Mouse (Mus musculus) retina, postnatal 1 day (tissue): ENCODE data around the gene Cstad.

ENCODE experiments used
- DNase-seq: peaks from one replicate; pipeline ENCODE4 v3.0.0-alpha.2; 2012

Gene Cstad

DNA sequence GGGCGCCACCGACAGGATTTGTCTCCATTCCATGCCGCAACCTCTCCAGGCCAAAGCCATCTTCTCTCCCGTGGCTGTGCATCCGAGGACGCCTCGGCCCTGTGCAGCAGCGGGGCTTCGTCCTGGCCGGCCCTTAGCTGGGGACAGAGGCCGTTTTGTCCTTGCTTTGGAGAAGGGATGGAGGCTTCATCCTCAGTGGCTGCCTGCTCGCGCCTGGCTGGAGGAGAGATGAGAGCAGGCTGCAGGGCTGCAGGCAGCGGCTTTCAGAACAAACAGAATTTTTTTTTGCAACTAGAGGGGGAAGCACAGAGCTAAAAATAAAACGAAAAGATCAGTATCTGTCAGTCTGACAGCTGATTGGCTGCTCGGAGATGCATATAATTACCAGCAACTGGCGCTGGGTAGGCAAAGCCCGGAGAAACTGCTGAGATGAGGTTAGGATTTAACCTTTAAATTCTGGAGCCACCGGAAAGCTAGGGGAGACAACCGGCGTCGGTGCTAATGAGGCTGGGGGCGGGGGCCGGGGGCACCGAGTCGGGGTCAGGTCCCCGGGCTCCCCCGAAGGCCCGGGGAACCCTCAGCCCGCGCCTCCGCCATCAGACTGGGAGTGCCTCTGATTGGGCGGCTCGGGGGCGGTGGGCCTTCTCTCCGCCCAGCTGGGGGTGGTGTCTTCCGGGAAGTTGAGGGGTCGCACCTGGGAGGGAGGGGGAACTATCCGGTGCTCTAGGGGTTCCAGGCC is at the start of gene Cstad:
TSS of gene Cstad (plus strand) at position 400 of the 739 bp plus-strand sequence.
- DNase-seq: peak; percentile 85

DNA sequence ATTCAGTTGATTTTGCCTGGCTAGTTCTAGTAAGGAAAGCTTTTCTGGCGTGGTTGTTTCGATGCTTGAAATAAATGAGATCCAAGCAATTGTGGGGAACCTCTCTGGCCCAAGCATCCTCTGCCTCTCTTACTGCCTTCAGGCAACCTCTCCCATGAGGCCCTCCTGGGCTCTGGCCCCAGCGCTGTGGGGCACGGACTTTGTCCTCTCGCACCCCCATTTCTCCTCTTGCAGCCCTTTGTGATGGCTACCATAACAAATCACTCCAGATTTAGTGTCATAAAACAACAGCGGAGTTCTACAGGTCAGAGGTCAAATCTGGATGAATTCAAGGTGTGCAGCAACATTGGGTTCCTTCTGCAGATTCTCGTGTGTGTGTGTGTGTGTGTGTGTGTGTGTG is 49.1 kb upstream of the Cstad start:
- DNase-seq: no peak

DNA sequence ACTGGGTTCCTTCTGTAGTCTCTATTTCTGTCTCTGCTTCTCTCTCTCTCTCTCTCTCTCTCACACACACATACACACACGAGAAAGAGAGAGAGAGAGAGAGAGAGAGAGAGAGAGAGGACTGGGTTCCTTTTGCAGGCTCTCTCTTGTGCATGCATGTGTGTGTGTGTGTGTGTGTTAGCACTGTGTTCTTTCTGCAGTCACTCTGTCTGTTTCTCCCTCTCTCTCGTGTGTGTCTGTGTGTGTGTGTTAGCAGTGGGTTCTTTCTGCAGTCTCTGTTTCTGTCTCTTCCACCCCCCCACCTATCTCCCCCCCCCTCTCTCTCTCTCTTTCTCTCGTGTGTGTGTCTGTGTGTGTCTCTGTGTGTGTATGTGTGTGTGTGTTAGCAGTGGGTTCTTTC is 48.6 kb upstream of the Cstad start:
- peak; percentile 21 for DNase-seq

DNA sequence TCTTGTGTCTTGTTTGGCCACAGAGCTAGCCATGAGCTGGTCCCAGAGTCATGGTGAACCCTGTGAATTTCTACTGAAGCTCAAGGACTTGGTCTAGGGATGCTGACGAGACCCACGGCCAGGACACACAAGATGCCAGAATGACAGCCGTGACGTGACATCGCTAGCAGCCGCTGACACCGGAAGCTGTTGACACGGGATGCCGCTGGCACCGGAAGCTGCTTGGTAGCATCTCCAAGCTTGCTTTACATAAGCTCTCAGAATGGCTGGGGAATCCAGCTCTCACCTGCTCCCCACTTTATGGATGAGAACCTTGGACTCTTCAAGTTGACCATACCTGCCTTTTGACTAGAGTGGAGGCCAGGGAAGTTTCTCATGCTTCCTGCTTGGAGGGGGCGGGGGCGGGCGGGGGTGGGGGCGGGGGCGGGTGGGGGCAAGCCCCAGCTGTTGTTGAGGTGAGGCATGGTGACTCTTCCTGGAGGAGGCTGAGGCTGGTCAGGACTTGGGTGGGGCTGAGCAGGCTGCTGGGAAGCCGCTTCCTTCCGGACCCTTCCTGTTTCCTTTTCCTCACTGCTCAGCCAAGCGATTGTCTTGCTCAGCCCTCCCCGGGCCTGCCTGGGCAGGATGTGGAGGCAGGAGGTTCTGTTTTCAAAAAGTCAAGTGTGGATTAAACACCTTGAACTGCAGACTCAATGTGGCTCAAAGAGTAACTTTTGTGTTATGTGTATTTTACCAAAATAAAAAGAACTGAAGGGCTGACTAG is 47.2 kb upstream of the Cstad start:
- no peak for DNase-seq

DNA sequence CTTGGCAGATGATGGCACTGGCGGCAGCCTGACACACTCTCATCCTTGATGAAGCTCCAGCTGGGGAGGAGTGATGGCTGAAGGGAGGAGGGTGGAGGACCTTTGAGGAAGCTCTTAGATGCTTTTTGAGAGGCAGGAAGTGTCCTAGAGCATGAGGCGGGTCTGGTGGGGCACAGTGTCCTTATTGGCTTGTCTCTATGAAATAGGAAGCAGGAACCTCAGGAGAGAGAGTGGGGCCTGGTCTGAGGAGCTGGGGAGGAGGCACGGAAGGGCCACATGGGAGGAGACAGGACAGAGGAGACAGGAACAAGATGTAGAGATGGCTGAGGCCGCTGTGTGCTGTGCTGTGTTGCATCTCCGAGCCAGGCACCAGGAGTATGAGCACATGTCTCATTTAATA is 43.3 kb upstream of the Cstad start:
- DNase-seq: no peak

DNA sequence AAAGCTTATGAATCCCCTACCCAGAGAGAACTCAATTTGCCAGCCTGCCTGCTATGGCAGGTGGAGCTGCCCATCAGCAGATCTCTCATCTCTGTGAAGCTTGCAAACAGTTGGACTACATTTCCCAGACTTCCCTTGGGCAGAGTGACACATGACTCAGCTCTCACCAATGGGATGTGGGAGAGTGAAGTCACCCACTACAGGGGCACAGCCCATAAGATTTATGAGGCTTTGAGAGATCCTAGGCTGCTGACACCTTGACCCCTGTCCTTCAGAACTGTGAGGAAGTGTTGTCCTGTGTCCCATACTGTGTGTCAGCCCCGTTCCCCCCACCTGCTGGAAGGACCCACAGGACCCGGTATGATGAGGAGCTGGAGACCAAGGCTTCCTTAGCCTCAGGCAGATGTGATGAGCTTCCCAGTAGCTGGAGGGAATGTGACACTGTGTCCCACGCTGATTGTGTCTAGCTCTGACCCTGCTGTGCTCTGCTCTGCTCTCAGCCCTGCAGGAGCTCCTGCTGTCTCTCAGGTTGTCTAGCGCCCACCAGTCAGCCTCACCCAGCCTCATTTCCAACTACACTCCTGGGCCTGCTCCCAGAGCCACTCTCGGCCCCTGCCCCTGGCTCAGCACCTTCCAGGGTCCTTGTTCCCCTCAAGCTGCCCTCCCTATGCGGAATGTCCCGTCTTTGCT is 40.8 kb upstream of the Cstad start:
- peak; percentile 88 for DNase-seq

DNA sequence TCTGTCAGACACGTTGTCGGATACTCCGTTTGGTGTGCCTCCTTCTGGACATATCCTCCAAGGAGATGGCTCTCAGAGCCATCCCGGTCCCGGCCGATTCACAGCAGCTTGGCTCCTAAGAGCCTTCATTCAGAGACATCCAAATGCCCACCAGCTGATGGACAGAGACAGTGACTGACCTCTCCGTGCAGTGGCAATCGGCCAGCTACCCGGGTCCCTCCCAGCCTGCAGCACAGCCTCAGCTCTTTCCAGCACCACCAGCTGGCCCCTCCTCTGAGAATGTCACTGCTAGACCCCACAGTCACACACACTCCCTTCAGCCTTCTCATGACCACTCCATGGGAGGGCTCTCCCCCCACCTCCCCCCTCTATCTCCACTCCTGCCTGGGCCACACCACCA is 39.6 kb upstream of the Cstad start:
- no peak for DNase-seq

DNA sequence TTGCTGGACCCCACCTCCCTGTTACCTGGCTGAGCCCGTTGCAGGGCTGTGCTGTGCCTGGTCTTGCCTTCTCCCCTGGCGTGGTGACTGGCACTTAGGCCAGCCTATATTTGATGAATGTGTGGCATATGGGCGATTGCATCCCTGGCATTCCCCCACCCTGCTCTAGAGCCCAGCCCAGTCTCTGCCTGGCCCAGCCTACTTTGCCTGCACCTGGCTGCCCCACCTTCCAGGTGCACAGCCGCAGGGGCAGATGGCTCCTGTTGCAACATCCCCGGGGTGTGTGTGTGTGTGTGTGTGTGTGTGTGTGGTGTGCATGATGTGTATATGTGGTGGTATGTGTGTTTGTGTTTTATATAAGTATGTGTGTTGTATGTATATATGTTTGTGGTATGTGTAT is 38.3 kb upstream of the Cstad start:
- DNase-seq: no peak

DNA sequence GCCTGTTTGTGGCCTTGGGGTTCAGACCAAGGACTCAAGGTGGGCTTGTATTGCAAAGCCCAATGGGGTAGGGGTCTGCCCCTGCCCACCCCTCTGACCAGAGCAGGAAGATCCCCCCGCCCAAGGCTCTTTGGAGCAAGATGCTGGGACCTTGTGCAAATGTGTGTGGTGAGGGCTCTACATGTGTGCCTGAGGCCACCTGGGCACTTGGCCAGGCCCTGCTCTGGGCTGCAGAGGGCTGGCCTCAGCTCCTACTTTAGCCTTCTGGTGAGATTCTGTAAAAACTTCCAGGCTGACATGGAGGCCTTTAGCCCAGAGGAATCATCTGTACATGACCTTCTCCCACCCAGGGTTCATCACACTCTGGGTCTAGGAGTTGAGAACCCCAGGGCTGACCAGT is 35.3 kb upstream of the Cstad start:
- DNase-seq: no peak

DNA sequence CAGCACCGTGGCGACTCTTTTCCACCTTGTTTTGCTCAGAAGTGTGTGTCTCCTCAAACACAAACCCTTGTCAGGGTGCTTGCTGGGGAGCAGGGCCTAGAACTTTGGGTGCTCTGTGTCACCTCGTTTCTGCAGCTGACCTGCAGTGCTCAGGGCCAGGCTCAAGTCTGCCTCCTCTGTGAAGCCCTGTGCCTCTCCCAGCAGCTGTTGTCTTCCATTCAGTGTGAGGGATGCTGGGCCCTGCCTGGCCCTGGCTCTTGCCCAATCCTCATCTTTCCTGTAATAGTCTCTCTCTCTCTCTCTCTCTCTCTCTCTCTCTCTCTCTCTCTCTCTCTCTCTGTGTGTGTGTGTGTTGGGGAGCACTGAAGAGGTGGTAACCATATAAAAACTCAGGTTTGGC is 32.3 kb upstream of the Cstad start:
- no peak for DNase-seq

DNA sequence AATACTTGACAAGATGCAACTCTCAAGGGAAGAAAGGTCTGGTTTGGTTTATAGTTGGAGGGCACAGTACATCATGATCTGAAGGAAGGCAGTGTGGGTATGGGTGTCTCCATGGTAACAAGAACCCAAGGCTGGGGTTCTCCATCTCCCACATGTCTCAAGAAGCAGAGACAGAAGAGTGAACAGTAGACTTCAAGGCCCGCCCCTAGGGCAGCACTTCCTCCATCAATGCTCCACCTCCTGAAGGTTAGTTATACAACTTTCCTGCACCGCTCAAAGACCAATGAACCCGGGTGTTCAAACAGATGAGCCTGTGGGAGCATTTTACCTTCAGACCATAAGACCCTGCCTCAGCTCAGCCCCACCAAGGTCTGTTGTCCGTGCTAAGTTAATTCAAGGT is 23.2 kb upstream of the Cstad start:
- no peak for DNase-seq

DNA sequence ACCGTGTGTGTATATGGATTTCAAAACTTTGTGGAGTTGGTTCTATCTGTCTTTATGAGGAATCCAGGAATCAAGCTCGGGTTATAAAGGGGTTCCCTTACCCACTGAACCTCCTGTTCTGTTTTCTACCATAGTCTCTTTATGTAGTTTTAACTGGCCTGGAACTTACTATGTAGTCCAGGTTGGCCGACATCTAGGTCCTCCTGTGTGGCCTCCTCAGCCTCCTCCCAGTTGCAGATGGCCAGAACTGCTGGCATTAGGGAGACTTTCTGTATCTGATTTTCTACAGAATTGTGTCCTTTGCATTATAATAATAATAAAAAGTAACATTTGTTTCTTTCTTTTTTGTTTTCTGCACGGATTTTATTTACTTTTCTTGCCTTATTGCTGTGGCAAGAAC is 21.3 kb upstream of the Cstad start:
- DNase-seq: no peak

DNA sequence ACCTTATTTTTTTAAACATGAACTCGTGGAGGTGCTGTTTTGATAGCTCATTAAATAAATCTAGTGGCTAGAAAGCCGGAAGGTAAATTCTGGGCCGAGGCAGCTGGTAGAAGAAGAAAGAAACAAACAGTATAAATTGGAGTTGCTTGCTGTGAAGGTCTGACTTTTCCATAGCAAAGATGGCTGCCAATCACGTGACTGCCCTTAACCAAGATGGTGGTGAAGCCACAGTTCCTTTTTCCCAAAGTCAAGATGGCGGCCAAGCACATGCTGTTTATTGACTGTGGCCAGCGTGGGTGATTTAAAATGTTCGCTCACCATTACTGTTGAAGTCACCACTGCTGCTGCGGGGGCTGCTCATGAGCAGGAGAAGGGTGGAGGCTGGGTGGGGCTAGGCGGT is 17.8 kb upstream of the Cstad start:
- DNase-seq: no peak

DNA sequence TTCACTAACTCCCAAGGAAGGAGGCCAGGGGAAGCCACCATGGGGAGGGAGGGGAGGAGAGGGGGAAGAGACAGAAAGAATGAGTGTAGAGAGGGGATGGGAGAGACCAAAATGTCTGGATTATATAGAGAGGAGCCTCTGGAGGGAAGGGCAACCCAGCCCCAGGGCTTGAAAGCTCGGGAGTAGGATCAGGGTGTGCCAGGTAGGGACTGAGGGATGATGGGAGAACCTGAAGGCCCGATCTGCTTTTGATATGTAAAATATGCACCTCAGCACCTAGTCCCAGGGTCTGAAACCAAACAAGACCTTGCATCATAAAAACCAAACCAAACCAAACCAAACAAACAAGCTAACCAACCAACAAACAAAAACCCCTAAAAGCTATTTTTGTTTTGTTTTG is 16.8 kb upstream of the Cstad start:
- no peak for DNase-seq

DNA sequence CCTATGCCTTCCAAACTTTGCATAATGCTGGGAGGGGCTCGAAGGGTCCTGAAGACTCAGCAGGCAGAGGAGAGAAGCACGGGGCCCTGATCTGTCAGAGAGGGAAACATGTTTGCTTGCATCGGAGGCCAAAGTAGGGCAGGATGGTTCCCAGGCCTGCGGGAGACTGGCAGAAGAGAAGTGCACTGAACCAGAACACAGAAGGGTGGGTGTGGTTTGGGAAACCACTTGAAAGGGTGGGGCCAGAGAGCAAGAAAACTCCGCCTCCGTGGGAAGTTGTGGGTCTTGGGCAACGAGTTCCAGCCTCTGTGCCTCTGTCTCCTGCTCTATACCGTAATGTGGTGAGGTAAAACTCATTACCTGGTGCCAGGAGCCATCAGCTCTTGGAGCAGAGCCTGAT is 7.7 kb upstream of the Cstad start:
- peak; percentile 92 for DNase-seq

DNA sequence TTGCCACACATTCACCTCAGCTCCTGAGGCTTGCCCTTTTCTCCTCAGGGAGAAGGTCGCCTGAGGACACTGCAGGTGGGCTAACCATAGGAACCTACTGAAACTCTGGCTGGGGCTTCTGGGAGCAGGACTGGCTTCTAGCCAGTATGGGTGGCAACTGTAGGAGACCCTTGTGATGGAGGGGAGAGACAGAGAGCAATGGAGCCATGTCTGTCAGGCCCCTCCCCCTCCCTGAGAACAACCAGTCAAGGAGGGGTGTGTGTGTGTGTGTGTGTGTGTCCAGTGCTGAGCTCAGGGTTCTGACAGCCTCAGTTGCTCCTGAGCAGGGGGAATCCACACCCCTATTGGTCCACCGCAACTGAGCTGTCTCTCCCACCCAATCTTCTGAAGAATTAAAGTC is 7.2 kb upstream of the Cstad start:
- peak; percentile 37 for DNase-seq

DNA sequence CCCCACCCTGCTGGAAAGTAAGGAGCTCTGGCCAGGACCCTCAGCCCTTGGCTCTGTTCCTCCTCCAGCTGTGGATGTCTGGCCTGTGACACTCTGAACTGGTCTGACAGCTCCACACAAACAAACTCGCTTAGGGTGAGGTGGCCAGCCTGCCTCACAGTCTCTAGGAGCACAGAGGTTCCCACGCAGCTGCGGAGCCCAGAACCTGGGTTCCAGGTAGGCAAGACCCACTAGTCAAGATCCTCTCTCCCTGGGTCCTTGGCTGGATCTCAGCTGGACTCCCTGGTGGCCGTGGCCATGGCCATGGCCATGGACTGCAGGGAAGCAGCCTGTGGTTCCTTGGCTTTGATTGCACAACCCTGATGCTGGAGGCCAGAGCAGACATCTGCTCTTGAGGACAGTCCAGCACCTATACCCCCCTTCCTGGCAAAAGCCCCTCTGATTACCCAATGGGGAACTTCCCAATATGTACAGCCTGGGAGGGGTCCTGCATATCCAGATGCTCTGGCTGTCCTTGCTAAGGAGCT is 5.8 kb upstream of the Cstad start:
- no peak for DNase-seq

DNA sequence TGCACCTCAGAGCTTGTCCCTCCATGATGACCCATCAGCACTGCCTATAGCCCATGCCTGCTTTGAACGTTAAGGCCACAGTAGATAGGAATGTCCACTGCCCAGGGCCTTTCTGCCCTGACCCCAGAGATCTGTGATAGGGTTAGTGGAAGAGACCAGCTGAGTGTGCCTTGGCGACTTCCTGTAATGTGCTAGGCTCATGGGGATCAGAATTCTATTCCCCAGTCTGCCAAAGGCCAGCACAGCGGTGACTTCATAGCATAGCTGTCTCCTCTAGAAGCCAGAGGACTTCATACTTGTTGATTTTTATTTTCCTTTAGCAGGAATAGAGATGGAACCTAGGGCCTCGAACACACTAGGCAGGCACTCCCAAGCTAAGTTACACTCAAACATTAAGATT is 5.1 kb upstream of the Cstad start:
- DNase-seq: no peak

DNA sequence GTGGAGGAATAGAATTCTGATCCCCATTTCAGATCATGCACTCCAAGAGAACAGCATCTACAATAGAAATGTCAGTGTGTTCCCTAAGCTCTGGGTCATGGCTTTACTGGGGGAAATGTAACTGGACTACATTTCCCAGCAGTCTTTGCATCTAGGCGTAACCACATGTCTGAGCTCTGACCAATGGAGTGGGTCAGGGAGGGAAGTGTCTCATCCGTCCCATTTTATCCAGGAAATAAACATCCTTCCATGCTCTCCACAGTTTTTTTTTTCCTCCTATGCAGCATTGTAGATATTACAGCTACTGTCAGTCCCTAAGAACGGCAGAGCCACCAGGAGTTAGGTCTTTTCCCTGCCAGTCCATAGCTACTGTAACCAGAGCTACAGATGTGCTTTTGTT is 3.9 kb upstream of the Cstad start:
- peak; percentile 88 for DNase-seq

DNA sequence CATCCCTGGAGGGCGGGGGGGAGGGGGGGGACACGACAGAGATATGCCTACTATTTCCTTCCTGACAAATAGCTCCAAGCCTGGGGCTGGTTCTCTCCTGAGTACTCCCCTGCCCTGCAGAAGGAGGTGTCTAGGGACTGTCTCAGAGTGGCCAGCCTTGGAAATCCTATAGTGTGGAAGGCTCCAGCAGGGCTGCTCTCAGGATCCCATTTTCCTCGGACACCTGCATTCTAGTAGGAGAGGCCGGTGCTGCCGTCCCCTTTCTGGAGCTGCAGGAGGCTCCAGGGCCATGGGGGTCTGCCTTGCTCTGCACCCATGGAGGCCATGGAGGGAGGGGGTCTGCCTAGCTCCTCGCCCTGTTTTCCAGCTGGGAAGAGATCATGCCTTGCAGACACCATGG is 2.4 kb upstream of the Cstad start:
- no peak for DNase-seq

DNA sequence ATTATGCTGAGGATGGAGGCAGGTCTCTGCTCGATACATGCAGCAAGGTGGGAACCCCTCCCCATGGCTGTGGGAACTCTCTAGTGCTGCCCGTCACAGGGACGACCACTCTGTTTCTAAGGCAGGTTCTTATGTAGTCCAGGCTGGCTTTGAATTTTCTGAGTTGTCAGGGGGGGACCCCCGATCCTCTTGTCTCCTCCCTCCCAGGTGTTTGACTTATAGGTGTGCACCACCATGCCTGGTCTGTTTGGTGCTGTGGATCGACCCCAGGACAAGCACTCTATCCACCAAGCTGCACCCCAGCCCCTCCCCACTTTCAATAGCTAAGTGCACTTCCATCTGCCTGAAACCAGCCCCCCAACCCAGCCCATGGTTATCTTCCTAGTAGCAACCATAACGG is 1.9 kb upstream of the Cstad start:
- no peak for DNase-seq

DNA sequence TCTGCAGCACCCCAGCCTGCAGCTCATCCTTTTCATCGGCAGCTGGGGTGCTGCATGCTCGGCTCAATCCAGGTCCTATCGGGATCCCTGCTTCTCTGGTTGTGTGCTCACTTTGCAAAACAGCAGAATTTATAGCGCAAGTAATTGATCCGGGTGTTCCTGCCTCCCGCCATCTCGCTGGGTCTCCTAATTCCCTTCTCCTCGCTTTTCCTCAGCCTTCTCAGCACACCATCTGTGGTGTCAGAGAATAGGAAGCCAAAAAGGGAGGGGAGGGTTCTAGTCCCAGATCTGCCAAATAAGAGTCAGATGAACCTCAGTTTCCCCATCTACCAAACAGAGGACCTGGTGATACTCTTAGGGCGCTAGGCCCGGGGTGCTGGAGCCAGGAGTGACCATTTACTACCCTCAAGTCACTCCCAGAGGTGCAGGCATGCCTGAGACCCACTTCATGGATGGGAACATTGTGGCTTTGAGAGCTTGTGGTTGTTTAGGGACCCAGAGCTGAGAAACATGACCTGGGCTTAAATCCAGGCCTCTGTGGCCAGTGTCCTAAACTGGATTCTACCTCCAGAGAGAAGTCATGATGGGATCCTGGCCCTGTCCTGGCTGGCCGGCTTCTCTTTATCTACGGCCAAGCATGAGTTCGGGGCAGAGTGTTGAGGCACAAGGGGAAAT is 1.1 kb upstream of the Cstad start:
- DNase-seq: no peak

DNA sequence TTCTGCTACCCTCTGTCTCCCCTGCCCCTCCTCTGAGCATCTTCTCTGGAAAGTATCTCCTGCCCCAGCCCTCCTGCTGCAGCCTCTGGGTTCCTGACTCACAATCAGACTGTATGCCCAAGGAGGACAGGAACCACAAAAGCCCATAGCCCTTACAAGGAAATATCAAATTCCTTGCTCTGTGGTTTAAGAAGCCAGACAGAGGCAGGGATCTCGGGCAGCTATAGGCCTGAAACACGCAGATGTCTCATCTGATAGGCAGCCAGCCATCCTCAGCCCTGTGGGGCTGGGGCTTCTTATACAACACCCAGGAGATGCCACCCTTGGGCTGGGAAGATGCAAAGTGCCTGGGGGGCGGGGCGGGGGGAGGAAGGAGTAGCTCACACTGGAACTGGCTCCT is 956 bp downstream of the Cstad start:
- no peak for DNase-seq
